Mouse (Mus musculus) limb, embryonic 14.5 days (tissue): ENCODE results near the gene Impdh1. TPM values are rescaled to one million over a fixed set of nuclear protein-coding genes. Genes with fewer than 3 reads are reported as not detected.
A peak's percentile ranks its signal among the peaks of the same experiment; 100 is the strongest.
"Not testable (repeated sequence)": the region's sequence is repeated elsewhere in the genome, so short reads cannot be mapped to it uniquely, and the experiment has no call there.

ENCODE experiments used
- ATAC-seq: fragments of 200-750 bp; cut with Nextera tagmentation; 2 replicates; pipeline ENCODE4 v1.8.0; 2017; ENCODE audit warnings: low read depth, moderate number of reproducible peaks, moderate TSS enrichment; ENCODE audit not compliant: low FRiP score
- DNase-seq: peaks from one replicate; pipeline ENCODE4 v3.0.0-alpha.2; 2015; ENCODE audit warnings: low spot score
- H3K27ac ChIP-seq: fragments of 300-500 bp; sonication (generic); replicated peaks from 2 replicates; pipeline ENCODE4 v1.5.1; 2014; ENCODE audit warnings: low read depth, mild to moderate bottlenecking, low read length, moderate library complexity, mixed read lengths
- H3K27me3 ChIP-seq: fragments of 300-500 bp; sonication (generic); 2 replicates; pipeline ENCODE4 v1.6.1; 2014; ENCODE audit warnings: low read length, mixed read lengths; ENCODE audit not compliant: control insufficient read depth, insufficient read depth
- H3K36me3 ChIP-seq: fragments of 300-500 bp; sonication (generic); 2 replicates; pipeline ENCODE4 v1.6.1; 2014; ENCODE audit warnings: mild to moderate bottlenecking, low read length, moderate library complexity, mixed read lengths; ENCODE audit not compliant: control insufficient read depth, insufficient read depth
- H3K4me1 ChIP-seq: fragments of 300-500 bp; sonication (generic); 2 replicates; pipeline ENCODE4 v1.6.1; 2014; ENCODE audit warnings: antibody characterized with exemption, low read length, mixed read lengths; ENCODE audit not compliant: control insufficient read depth, insufficient read depth
- H3K4me2 ChIP-seq: fragments of 300-500 bp; sonication (generic); replicated peaks from 2 replicates; pipeline ENCODE4 v1.6.1; 2014; ENCODE audit warnings: low read depth, mild to moderate bottlenecking, low read length, moderate library complexity; ENCODE audit not compliant: severe bottlenecking
- H3K4me3 ChIP-seq: fragments of 300-500 bp; sonication (generic); replicated peaks from 2 replicates; pipeline ENCODE4 v1.5.1; 2014; ENCODE audit warnings: low read length
- H3K9ac ChIP-seq: fragments of 300-500 bp; sonication (generic); 2 replicates; pipeline ENCODE4 v1.6.1; 2014; ENCODE audit warnings: mild to moderate bottlenecking, low read depth, low read length, moderate library complexity; ENCODE audit not compliant: severe bottlenecking
- H3K9me3 ChIP-seq: fragments of 300-500 bp; sonication (generic); 2 replicates; pipeline ENCODE4 v1.6.1; 2016; ENCODE audit warnings: low read length; ENCODE audit not compliant: control insufficient read depth
- POLR2A ChIP-seq: fragments of 200-500 bp; IDR thresholded peaks from 2 replicates; pipeline ENCODE4 v1.8.0; 2012; ENCODE audit warnings: inconsistent platforms, mild to moderate bottlenecking, moderate library complexity, borderline replicate concordance; ENCODE audit not compliant: insufficient read depth, insufficient read length; ENCODE audit errors: extremely low read depth
- WGBS: fragments of 180-500 bp; shearing (Covaris S2); extraction: QIAGEN DNeasy Blood & Tissue Kit; methylation state at CpG from one replicate; pipeline ENCODE4 v1.1.7; 2014; 5-methylcytosine and 5-hydroxymethylcytosine counted together
- polyA plus RNA-seq, 2 experiments: library from polyadenylated mRNA; depleted of rRNA in 1 of 2; stranded (reverse) in 1 of 2; unstranded in 1 of 2; fragments of >200 nt; fragmentation: Nextera tagmentation in 1 of 2; extraction: Ambion mirVana in 1 of 2; gene quantifications; 2 replicates each; pipeline versions ENCODE4 v1.2.1 to v1.2.3; 2012 to 2014

Impdh1 gene
- polyA plus RNA-seq, 2 experiments: 42.1 to 46.6 TPM

DNA sequence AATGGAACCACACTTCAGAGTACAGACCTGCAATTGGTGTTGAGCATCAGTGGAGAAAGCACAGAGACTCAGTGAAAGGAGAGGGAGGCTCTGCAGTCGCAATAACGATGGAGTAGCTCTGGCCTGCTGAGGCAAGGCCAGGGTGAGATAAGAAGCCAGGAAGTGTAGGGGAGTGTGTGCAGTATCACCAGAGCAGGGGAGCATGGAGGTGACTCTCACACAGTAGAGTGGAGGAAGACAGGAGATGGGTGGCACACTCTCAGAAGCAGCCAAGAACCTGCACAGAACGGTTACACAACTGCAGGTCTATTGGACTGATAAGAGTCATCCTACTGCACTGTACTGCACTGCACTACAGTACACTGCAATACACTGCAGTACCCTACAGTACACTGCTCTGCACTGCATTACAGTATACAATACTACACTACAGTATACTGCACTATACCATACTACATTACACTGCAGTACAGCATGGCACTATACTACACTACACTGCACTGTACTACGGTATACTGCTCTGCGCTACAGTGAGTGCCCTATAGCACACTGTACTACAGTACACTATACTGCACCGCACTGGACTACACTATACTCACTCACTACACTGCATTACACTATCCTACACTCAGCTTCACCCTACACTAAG, 13.2 kb upstream of the Impdh1 start:
- Histone ChIP-seq H3K27me3 (no peaks in the 10 kb centered on the region), H3K4me2 (no peak overlapping the region), H3K4me3 (no peak overlapping the region), H3K9ac (no peak overlapping the region), H3K9me3 (no peaks in the 10 kb centered on the region), H3K4me1 (no peaks in the 10 kb centered on the region), H3K36me3 (no peaks in the 10 kb centered on the region), H3K27ac (no peak overlapping the region)
- 81% methylated on average over 6 of the region's 6 CpGs for WGBS
- DNase-seq: no peak
- ATAC-seq: no peak
- no peak for TF ChIP-seq POLR2A

DNA sequence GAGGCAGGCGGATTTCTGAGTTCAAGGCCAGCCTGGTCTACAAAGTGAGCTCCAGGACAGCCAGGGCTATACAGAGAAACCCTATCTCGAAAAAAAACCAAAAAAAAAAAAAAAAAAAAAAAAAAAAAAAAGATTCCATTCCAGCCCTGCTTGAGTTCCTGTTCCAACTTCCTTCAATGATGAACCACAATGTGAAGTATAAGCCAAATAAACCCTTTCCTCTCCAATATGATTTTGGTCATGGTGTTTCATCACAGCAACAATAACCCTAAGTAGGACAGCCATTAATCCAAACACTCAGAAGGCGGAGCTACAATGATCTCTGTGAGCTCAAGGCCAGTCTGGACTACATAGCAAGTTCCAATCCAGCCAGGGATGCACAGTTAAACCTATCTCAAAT, 1.6 kb upstream of the Impdh1 start:
- peaks cover 16% of the 10 kb centered on the region for H3K27me3 ChIP-seq

GRCm38 (mm10) chr6:29215181-29215580, 983 bp downstream of the Impdh1 start:
- H3K27ac ChIP-seq: no peak overlapping the region

More for the DNA sequence above, 1.6 kb upstream of the Impdh1 start:
- ATAC-seq, DNase-seq, H3K27ac ChIP-seq, H3K9ac ChIP-seq, H3K4me3 ChIP-seq, H3K9me3 ChIP-seq, H3K4me2 ChIP-seq, H3K36me3 ChIP-seq: not testable (repeated sequence)
- H3K4me1 ChIP-seq: peaks cover 11% of the 10 kb centered on the region
- 89% methylated on average over 2 of the region's 3 CpGs for WGBS

DNA sequence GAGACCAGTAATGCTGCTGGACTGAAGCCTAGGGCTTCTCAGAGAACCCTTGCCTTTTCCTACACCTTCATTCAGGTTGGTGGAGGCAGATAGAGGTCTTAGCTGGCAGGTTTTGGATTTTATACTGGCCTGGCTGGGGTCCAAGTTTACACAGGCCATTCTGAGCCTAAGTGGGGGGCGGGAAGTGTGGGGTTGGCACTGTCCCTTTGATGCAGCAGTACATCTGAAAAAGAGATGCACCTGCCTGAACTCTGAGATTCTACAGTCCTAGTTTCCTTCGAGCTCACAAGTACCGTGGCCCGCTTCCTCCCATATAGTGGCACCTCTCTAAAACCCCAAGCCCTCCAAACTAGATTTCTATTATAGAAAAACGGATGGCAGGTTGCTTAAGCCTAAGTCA, 1.4 kb downstream of the Impdh1 start:
- no peak overlapping the region for H3K9ac ChIP-seq
- peaks cover 16% of the 10 kb centered on the region for H3K27me3 ChIP-seq
- H3K9me3 ChIP-seq: no peaks in the 10 kb centered on the region
- no peak overlapping the region for H3K27ac ChIP-seq
- no peaks in the 10 kb centered on the region for H3K36me3 ChIP-seq
- ATAC-seq (no peak), DNase-seq (no peak)
- peak overlapping the region; percentile 64; the same call in 1 of the 2 replicates for H3K4me3 ChIP-seq
- peaks cover 26% of the 10 kb centered on the region for H3K4me1 ChIP-seq
- TF ChIP-seq POLR2A: no peak
- H3K4me2 ChIP-seq: no peak overlapping the region
- WGBS: 37% methylated on average over 5 of the region's 5 CpGs

More at GRCm38 (mm10) chr6:29215181-29215580, 983 bp downstream of the Impdh1 start:
- TF ChIP-seq POLR2A: no peak
- Histone ChIP-seq H3K4me3 (peak overlapping the region; percentile 64), H3K9me3 (no peaks in the 10 kb centered on the region), H3K4me2 (peak overlapping the region; percentile 97), H3K9ac (no peak overlapping the region), H3K4me1 (peaks cover 23% of the 10 kb centered on the region), H3K27me3 (peaks cover 16% of the 10 kb centered on the region), H3K36me3 (no peaks in the 10 kb centered on the region)
- ATAC-seq: no peak
- no peak for DNase-seq
- 10% methylated on average over 9 of the region's 9 CpGs for WGBS

DNA sequence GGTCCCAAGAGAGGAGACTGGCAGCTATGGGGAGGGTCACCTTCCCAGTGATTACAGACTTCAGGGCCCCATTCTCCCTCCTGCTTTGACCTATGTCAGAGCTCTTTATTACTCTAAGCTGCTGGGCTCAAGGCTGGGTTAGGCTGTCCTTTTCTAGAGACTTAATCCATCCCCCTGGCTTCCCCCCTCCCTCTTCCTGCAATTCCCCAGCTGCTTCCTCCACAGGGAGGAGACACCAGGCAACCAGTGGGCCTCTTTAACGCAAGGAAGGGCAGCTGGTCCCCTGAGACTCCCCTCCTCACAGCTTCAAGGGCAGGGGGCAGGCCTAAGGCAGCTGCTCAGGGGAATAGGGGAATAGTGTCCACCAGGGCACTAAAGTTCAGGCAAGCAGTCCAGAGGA, 1.9 kb downstream of the Impdh1 start:
- TF ChIP-seq POLR2A: no peak
- no peaks in the 10 kb centered on the region for H3K9me3 ChIP-seq
- WGBS: 8% methylated on average over 1 of the region's 1 CpGs
- ATAC-seq (no peak), DNase-seq (no peak)
- no peak overlapping the region for H3K4me3 ChIP-seq
- no peak overlapping the region for H3K27ac ChIP-seq
- no peak overlapping the region for H3K4me2 ChIP-seq
- H3K9ac ChIP-seq: no peak overlapping the region
- H3K36me3 ChIP-seq: no peaks in the 10 kb centered on the region
- peaks cover 26% of the 10 kb centered on the region for H3K4me1 ChIP-seq
- H3K27me3 ChIP-seq: peaks cover 16% of the 10 kb centered on the region
